ENCODE assay signal across 9 mouse cellular contexts in the genomic region with DNA sequence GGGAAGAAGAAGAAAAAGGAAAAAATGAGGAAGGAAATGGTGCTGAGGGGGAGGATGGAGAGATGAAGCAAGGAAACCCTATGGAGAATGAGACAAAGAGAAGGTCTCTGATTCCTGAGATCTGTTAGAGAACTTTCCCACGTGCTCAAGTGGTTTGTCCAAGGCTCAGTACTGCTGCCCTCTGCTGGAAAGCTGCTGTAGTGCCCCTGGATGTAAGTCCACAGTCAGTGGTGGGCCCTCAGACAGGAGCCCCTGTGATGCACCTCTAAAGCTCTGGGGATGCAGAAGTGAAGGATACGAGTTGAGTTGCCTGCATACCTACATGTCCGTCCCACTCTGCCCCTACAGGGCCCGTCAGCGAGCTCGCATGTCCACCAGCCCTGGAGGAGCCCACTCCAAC. TPM values are rescaled to one million over a fixed set of nuclear protein-coding genes. Genes with fewer than 3 reads are reported as not detected.
DNase-seq lines count a peak whose midpoint lies in the region; ATAC-seq lines count a peak whose summit lies in the region.
"Had no signal": no experiment of that assay in that cellular context is flagged by ENCODE, and none has a peak within 500 bp of the region (broad histone marks: within the 10 kb centered on the region; RNA-seq: fewer than 3 reads in every experiment).

No protein-coding gene starts in this region.

- peak; percentile 79 for ATAC-seq in erythroblast, adult 5-6 weeks (replicated peaks; ENCODE audit: low FRiP score, poor library complexity, severe bottlenecking)
- ATAC-seq in midbrain, embryonic 14.5 days (ENCODE audit: low FRiP score, low TSS enrichment) = no peak

- H3K4me2 ChIP-seq in midbrain, embryonic 14.5 days (ENCODE audit: low read length) = no peak overlapping the region
- H3K4me2 ChIP-seq: limb, embryonic 15.5 days had no signal

- H3K4me1 ChIP-seq in midbrain, embryonic 14.5 days (ENCODE audit: control insufficient read depth, insufficient read depth, low read length) = no peaks in the 10 kb centered on the region

- DNase-seq in cerebellum, adult 9-10 months = peak; percentile 38
- DNase-seq in cerebellum, adult 11 months = no peak
- peak; percentile 56 to 73 for DNase-seq in adrenal gland, adult 18-20 months (ENCODE audit: low spot score in 2 of 2)
- DNase-seq in induced T-regulatory cell, adult 2 months (ENCODE audit: low read depth) = peak; percentile 78
- DNase-seq in left cerebral cortex, postnatal 36 days (ENCODE audit: low spot score in 2 of 2) = peak; percentile 29 to 45
- peak; percentile 71 for DNase-seq in midbrain, embryonic 14.5 days
- peak; percentile 40 to 44 for DNase-seq in spleen, postnatal 36 days (ENCODE audit: low spot score in 2 of 2)

- no peaks in the 10 kb centered on the region for H3K9me3 ChIP-seq in midbrain, embryonic 14.5 days (ENCODE audit: control insufficient read depth, low read length)
- H3K9me3 ChIP-seq: limb, embryonic 15.5 days had no signal

- H3K9ac ChIP-seq in midbrain, embryonic 14.5 days (replicated peaks; ENCODE audit: low read length) = no peak overlapping the region
- H3K9ac ChIP-seq: limb, embryonic 15.5 days had no signal

- no peak overlapping the region for H3K27ac ChIP-seq in midbrain, embryonic 14.5 days (replicated peaks; ENCODE audit: low read depth, low read length)
- H3K27ac ChIP-seq: limb, embryonic 15.5 days had no signal

- no peaks in the 10 kb centered on the region for H3K27me3 ChIP-seq in midbrain, embryonic 14.5 days (ENCODE audit: control insufficient read depth, insufficient read depth, low read length)
- H3K27me3 ChIP-seq: limb, embryonic 15.5 days had no signal

- intact Hi-C loops in left cerebral cortex, postnatal 36 days (cut with DNase I) = no loop called here

- H3K4me3 ChIP-seq in midbrain, embryonic 14.5 days (replicated peaks; ENCODE audit: low read depth, low read length) = no peak overlapping the region
- H3K4me3 ChIP-seq: limb, embryonic 15.5 days had no signal

- 47% methylated on average over 6 of the region's 6 CpGs for WGBS in midbrain, embryonic 14.5 days

- H3K36me3 ChIP-seq in midbrain, embryonic 14.5 days (ENCODE audit: control insufficient read depth, insufficient read depth, low read length) = no peaks in the 10 kb centered on the region
- H3K36me3 ChIP-seq: limb, embryonic 15.5 days had no signal

RNA-seq across cellular contexts. Expression of a gene that starts 5.5 kb away (rescaled TPM):
- total RNA-seq in adrenal gland, adult 18-20 months (2021) = 10 to 100 TPM; 31.0 to 34.2 TPM
- 5.0 and 7.3 TPM in 2 replicates for total RNA-seq in erythroblast, adult 5-6 weeks (2015; ENCODE audit: low replicate concordance)
- total RNA-seq in erythroblast, adult 5-6 weeks (2017; ENCODE audit: low replicate concordance) = 7.0 and 7.7 TPM in 2 replicates
- 10 to 100 TPM; 45.1 to 51.1 TPM for total RNA-seq in left cerebral cortex, postnatal 36 days (2021)
- 12.5 and 13.2 TPM in 2 replicates for polyA plus RNA-seq in midbrain, embryonic 14.5 days (2014; fragmentation: Nextera tagmentation; extraction: Ambion mirVana)

RNA-seq across cellular contexts. Expression of a gene that starts 34.1 kb away (rescaled TPM):
- under 1 TPM in 1 of 2 experiments, not detected in 1; 0.38 TPM for total RNA-seq in adrenal gland, adult 18-20 months (2021)
- 1.3 and 2.3 TPM in 2 replicates for total RNA-seq in erythroblast, adult 5-6 weeks (2015; ENCODE audit: low replicate concordance)
- total RNA-seq in erythroblast, adult 5-6 weeks (2017; ENCODE audit: low replicate concordance) = 3.5 and 4.0 TPM in 2 replicates
- total RNA-seq in left cerebral cortex, postnatal 36 days (2021) = not detected
- not detected in 2 replicates for polyA plus RNA-seq in midbrain, embryonic 14.5 days (2014; fragmentation: Nextera tagmentation; extraction: Ambion mirVana)
